Mouse (Mus musculus) thymus, postnatal 25 days (tissue): Measurements from ENCODE around the gene Dag1.
"Not testable (repeated sequence)": the region's sequence is repeated elsewhere in the genome, so short reads cannot be mapped to it uniquely, and the experiment has no call there.

Experiments used
- DNase-seq: peaks from one replicate; pipeline ENCODE4 v3.0.0; 2022

The Dag1 gene

GRCm38 (mm10) chr9:108220380-108220774, 43.4 kb downstream of the Dag1 start:
- no peak for DNase-seq

- no peak for DNase-seq
These were observed 43.9 kb downstream of the Dag1 start for GRCm38 (mm10) chr9:108219766-108220379.

- DNase-seq = no peak
These were observed 45.7 kb downstream of the Dag1 start for GRCm38 (mm10) chr9:108217936-108218543.

- no peak for DNase-seq
These were observed 46.4 kb downstream of the Dag1 start for GRCm38 (mm10) chr9:108217406-108217805.

- no peak for DNase-seq
These were observed 50.7 kb downstream of the Dag1 start for GRCm38 (mm10) chr9:108213105-108213504.

- no peak for DNase-seq
These were observed 51.3 kb downstream of the Dag1 start for GRCm38 (mm10) chr9:108212426-108212825.

GRCm38 (mm10) chr9:108205571-108205901, 58.2 kb downstream of the Dag1 start:
- no peak for DNase-seq

- no peak for DNase-seq
These were observed 58.7 kb downstream of the Dag1 start for GRCm38 (mm10) chr9:108204884-108205570.

GRCm38 (mm10) chr9:108203015-108203414, 60.7 kb downstream of the Dag1 start:
- peak; percentile 83 for DNase-seq

- DNase-seq = no peak
These were observed 61.6 kb downstream of the Dag1 start for GRCm38 (mm10) chr9:108202169-108202568.

- DNase-seq = peak; percentile 94
These were observed 62.6 kb downstream of the Dag1 start for GRCm38 (mm10) chr9:108201160-108201559.

GRCm38 (mm10) chr9:108198621-108199020, 65.1 kb downstream of the Dag1 start:
- DNase-seq = no peak

GRCm38 (mm10) chr9:108196920-108197677, 66.7 kb downstream of the Dag1 start:
- no peak for DNase-seq

GRCm38 (mm10) chr9:108196222-108196621, 67.5 kb downstream of the Dag1 start:
- not testable (repeated sequence) for DNase-seq

- DNase-seq = peak; percentile 68
These were observed 73.7 kb downstream of the Dag1 start, which contains the start of gene Bsn for GRCm38 (mm10) chr9:108189787-108190679. TSS of gene Bsn (minus strand) at chr9:108190384.

- DNase-seq = no peak
These were observed 74.3 kb downstream of the Dag1 start for GRCm38 (mm10) chr9:108189488-108189786.

GRCm38 (mm10) chr9:108189023-108189422, 74.7 kb downstream of the Dag1 start:
- DNase-seq = no peak

- no peak for DNase-seq
These were observed 75.2 kb downstream of the Dag1 start for GRCm38 (mm10) chr9:108188511-108188910.

- no peak for DNase-seq
These were observed 76.1 kb downstream of the Dag1 start for GRCm38 (mm10) chr9:108187616-108188015.

- DNase-seq = no peak
These were observed 78.0 kb downstream of the Dag1 start for GRCm38 (mm10) chr9:108185786-108186185.

- DNase-seq = no peak
These were observed 80.2 kb downstream of the Dag1 start for GRCm38 (mm10) chr9:108183531-108183994.

GRCm38 (mm10) chr9:108182806-108183506, 80.8 kb downstream of the Dag1 start:
- DNase-seq = peak; percentile 23
